Mouse (Mus musculus): ENCODE measurements at regions not wholly inside any gene's neighbourhood (a gene's known extent, or its start where the extent isn't known, plus 50 kb on each side); places are given as distances from the start of the nearest gene placed in this dataset.

- no peak for DNase-seq (ENCODE audit: low spot score)
Measured at GRCm38 (mm10) chr10:38147421-38147820, 674.2 kb downstream of the Rfpl4b start.

- no peak for DNase-seq (ENCODE audit: low spot score)
Measured at GRCm38 (mm10) chr10:38139196-38139595, 682.4 kb downstream of the Rfpl4b start.

- no peak for DNase-seq (ENCODE audit: low spot score)
Measured at GRCm38 (mm10) chr10:38121911-38122573, 699.5 kb downstream of the Rfpl4b start.

GRCm38 (mm10) chr10:38118601-38119000, 703.0 kb downstream of the Rfpl4b start:
- DNase-seq (ENCODE audit: low spot score), result no peak

GRCm38 (mm10) chr10:38116516-38116915, 705.1 kb downstream of the Rfpl4b start:
- DNase-seq (ENCODE audit: low spot score), result no peak

GRCm38 (mm10) chr10:38114194-38114593, 707.4 kb downstream of the Rfpl4b start:
- DNase-seq (ENCODE audit: low spot score), result no peak

- DNase-seq (ENCODE audit: low spot score), result no peak
Measured at GRCm38 (mm10) chr10:38108591-38108990, 713.0 kb downstream of the Rfpl4b start.

GRCm38 (mm10) chr10:38103570-38103969, 718.0 kb downstream of the Rfpl4b start:
- DNase-seq (ENCODE audit: low spot score), result no peak

GRCm38 (mm10) chr10:38078521-38078920, 743.1 kb downstream of the Rfpl4b start:
- DNase-seq (ENCODE audit: low spot score), result no peak

GRCm38 (mm10) chr10:38072394-38072793, 749.2 kb downstream of the Rfpl4b start:
- DNase-seq (ENCODE audit: low spot score), result no peak

GRCm38 (mm10) chr10:38059050-38059449, 762.5 kb downstream of the Rfpl4b start:
- DNase-seq (ENCODE audit: low spot score), result no peak

- DNase-seq (ENCODE audit: low spot score), result no peak
Measured at GRCm38 (mm10) chr10:38010452-38010851, 811.1 kb downstream of the Rfpl4b start.

GRCm38 (mm10) chr10:37995691-37996445, 825.7 kb downstream of the Rfpl4b start:
- no peak for DNase-seq (ENCODE audit: low spot score)

GRCm38 (mm10) chr10:37988297-37989263, 833.0 kb downstream of the Rfpl4b start:
- no peak for DNase-seq (ENCODE audit: low spot score)

- no peak for DNase-seq (ENCODE audit: low spot score)
Measured at GRCm38 (mm10) chr10:37978899-37979539, 840.3 kb upstream of the Marcks start.

- no peak for DNase-seq (ENCODE audit: low spot score)
Measured at GRCm38 (mm10) chr10:37960051-37960450, 821.3 kb upstream of the Marcks start.

- no peak for DNase-seq (ENCODE audit: low spot score)
Measured at GRCm38 (mm10) chr10:37914780-37915179, 776.1 kb upstream of the Marcks start.

- no peak for DNase-seq (ENCODE audit: low spot score)
Measured at GRCm38 (mm10) chr10:37911669-37912068, 772.9 kb upstream of the Marcks start.

- no peak for DNase-seq (ENCODE audit: low spot score)
Measured at GRCm38 (mm10) chr10:37908276-37908675, 769.6 kb upstream of the Marcks start.

GRCm38 (mm10) chr10:37907731-37908130, 769.0 kb upstream of the Marcks start:
- no peak for DNase-seq (ENCODE audit: low spot score)

- DNase-seq (ENCODE audit: low spot score), result peak; percentile 16
Measured at GRCm38 (mm10) chr10:37887961-37888360, 749.2 kb upstream of the Marcks start.

- no peak for DNase-seq (ENCODE audit: low spot score)
Measured at GRCm38 (mm10) chr10:37880841-37881240, 742.1 kb upstream of the Marcks start.

Data from urinary bladder, postnatal 14 days (tissue).